Mouse (Mus musculus): Measurements from ENCODE around the gene Vps29.
A peak's percentile ranks its signal among the peaks of the same experiment; 100 is the strongest.

- TF ChIP-seq CTCF (IDR thresholded peaks at IDR 0.05; ENCODE audit: low read depth, low read length) (peak; percentile 95), TAL1 (conservative IDR thresholded peaks at IDR 0.05; ENCODE audit: low read depth, low read length) (no peak), POLR2AphosphoS5 (IDR thresholded peaks at IDR 0.05; ENCODE audit: insufficient replicate concordance, low read depth, low read length) (no peak)
Measured at GRCm38 (mm10) chr5:122379374-122380155, 25.4 kb downstream of the Vps29 start.
